Mouse (Mus musculus) monocyte, adult 2 months (primary cell): ENCODE results near the gene Cdyl2.
A peak's percentile ranks its signal among the peaks of the same experiment; 100 is the strongest.

ENCODE experiments used
- DNase-seq, 2 experiments: peaks; one replicate each; pipeline ENCODE4 v3.0.0; 2022; ENCODE audit warnings: low spot score in 2 of 2, low read depth in 1 of 2

Cdyl2 gene

DNA sequence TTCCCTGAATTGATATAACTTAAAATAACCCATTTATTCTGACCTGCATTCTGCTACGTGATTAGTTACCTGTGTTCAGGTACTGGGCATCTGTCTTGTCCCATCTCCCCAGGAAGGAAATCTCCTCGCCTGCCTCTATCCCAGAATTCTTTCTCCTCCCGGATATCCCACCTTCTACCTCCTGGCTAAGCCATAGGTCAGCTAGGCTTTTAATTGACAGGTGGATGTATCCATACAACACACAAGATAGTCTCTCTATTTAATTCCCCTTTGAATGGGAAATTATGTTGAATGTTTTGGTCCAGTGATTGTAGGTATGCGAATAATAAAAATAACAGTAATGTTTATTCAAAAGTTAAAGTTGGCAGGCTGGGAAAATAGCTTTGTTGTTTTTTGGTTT is 59.7 kb downstream of the Cdyl2 start:
- DNase-seq, result no peak

DNA sequence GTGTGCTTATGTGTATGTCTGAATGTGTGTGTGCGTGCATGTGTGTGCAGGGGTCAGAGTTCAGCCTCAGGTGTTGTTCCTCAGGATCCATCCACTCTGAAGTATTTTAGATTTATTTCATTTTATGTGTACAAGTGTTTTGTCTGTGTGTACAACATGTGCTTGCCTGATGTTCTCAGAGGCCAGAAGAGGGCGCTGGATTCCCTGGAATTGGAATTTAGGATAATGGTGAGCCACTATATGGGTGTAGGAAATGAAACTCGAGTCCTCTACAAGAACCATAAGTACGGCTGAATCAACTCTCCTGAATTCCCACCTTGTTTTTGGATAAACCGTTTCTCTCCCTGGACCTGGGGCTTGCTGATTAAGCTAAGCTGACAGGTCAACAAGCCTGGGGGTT is 61.2 kb downstream of the Cdyl2 start:
- no peak for DNase-seq

- no peak for DNase-seq
These were observed 62.2 kb downstream of the Cdyl2 start for GRCm38 (mm10) chr8:116670604-116671003.

GRCm38 (mm10) chr8:116668977-116669376 is 63.8 kb downstream of the Cdyl2 start:
- DNase-seq, result no peak

DNA sequence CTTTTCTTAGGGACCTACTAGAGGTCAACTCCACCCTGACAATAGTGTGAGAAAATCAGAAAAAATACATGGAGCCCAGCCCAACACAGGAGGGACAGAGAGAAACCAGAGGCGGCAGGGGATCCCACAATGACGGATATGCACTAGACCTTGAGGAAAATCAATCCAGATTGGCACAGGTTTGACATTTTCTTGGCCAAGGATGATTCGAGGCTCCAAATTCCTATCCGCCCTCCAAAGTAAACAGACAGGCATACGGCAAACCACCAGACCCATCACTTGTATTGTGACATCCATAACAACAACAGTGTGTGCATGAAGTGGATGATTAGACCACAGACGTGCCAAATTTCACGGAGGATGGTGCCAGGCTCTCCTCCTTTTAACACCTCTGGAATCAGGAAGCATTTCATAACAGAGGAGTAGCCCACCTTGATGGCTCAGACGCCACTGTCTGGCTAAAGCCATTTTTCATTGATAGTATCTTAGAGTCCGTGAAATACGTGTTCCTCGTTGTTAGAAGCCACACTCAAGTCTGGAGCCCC is 65.9 kb downstream of the Cdyl2 start:
- no peak for DNase-seq

DNA sequence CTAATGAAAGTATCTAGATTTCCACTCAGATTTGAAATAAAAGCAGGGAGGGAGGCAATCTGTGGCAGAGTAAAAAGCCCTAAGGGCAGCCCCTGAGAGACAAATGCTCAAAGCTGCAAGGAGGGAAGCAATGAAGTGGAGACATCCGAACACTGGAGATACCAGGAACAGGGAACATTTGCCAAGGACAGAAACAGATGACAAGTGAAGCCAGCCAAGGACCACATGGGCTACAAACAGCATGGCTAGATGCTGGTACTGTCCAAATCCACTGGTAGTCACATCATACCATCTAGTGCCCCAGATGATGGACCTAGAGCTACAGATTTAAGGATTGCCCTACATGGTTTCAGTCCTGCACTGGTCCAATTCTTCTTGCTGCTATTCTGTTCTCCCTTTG is 71.3 kb downstream of the Cdyl2 start:
- no peak for DNase-seq

DNA sequence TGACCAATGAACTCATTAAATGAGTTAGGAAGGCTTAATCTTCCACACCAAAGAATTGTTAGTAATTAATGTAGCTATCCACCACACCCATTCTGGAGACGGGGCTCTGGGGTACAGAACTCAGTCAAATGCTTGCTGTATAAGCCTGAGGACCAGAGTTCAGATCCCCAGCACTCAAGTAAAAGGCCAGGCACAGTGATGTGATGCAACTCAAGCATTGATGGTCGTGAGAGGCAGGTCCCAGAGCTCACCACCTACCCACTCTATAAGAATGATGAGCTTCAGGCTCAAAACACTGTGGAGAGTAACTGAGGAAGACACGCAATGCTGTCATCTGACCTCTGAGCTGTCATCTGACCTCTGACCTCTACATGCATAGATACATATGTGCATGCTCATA is 76.0 kb downstream of the Cdyl2 start:
- no peak for DNase-seq

DNA sequence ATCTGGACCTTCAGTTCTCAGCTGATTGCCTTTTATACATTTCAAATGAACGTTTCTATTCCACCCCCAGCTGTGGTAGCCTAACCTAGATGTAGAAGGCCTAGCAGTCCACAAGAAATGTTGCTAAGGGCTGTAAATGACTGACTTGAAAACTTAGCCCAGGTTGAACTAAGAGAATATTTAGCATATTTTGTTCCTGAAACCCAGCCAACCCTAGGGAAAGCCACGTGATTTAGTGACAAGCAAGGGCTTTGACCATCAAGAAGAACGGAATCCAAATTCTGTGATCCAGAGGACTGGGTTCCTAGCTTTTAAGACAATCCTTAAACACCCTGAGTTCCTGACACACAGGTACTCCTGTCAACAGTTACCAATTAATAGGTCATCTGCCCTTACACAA is 77.9 kb downstream of the Cdyl2 start:
- no peak for DNase-seq

DNA sequence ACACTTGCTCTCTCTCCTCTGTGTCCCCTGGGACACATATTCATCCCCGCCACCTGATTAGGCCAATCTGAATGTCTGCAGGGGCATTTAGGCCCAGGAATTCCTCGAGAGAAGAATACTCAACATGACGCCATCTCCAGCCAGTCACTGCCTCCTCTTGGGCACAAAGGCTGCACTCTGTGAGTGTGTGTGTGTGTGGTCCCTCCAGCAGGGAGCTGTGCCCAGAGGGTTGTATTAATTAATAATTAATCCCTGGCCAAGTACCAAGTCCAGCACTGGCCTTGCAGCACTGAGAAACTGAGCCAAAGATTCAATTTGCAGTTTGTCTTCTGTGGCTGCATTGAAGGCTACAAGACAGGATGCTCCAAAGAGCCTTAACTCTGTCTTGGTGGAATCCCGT is 79.8 kb downstream of the Cdyl2 start:
- no peak for DNase-seq

DNA sequence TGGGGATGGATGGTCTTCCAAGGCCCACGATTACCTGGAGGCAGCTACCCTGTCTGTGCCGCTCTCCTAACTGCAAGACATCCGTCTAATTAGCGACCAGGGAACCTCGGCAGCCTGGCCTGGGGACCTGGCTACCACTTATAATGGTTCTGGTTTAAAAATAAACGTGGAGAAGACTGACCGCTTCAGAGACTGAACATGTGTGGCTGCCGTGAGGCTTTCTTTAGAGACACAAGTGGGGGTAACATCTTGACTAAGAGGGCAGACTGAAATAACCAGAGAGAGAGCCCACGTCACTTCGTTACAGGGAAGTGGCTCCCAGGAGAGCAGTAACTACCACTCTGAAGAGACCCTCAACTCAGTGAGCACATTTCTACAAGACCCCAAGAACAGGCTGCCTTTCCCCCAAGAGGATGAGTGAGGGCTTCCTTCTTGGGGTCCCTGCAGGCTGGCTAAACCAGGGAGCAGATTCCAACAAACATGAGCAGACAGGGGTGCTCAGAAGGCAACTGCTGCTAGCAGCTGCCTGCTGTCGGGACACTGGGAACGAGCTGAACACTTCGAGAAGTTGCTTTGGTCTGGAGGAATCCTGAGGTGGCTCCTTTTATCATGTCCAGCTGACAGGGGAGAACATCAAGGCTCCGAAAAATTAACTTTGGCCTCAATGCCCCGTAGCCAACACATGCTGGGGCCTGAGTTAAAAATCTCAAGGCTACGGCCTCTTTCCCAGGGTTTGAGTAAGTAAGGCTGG is 82.6 kb downstream of the Cdyl2 start:
- no peak for DNase-seq

DNA sequence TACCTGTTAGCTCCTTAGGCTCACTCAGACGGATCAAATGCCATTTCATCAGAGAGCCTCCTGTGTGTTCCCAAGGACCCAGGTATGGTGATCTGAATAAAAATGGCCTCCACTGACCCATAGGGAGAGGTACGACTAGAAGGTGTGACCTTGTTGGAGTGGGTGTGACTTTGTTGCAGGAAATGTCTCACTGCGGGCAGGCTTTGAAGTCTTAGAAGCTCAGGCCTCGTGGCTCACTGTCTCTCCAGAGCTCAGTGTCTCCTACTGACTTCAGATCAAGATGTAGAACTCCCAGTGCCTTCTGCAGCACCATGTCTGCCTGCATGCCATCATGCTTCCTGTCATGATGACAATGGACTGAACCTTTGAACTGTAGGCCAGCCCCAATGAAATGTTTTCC is 87.4 kb downstream of the Cdyl2 start:
- no peak for DNase-seq

DNA sequence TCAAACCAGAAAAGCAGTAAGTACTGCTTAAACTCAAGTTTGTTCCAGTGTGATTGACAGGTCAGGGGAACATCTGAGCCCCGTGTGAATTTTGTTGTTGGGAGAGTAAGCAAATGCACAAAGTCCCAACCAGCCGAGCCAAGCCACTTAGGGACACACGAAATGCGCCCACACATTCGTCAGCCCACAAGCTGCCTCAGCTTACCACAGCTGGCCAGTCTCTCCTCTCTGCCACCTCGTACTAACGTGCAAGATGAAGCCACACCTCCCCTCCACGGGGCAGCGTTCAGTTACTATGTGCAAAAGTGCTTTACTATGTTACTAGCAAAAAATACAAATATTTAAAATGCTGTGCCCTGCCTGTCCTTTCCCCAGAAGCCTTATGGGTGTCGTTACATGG is 91.9 kb downstream of the Cdyl2 start:
- no peak for DNase-seq

DNA sequence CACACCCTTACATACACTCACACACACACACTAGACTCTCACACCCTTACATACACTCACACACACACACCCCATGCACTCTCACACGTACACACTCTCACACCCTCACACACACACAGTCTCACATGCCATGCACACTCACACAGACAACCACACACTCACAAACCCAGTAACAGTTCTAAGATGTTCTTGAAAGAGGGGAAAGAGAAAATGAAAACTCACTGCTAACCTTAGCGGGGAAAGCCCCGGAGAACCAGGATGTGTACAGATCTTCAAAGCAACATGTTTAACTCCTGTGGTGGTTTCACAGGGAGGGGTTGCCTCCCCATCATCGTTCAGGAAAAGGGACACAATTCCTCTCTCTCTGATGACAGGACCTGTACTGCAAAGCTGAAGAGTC is 94.8 kb downstream of the Cdyl2 start:
- no peak for DNase-seq

GRCm38 (mm10) chr8:116637193-116637592 is 95.6 kb downstream of the Cdyl2 start:
- no peak for DNase-seq

DNA sequence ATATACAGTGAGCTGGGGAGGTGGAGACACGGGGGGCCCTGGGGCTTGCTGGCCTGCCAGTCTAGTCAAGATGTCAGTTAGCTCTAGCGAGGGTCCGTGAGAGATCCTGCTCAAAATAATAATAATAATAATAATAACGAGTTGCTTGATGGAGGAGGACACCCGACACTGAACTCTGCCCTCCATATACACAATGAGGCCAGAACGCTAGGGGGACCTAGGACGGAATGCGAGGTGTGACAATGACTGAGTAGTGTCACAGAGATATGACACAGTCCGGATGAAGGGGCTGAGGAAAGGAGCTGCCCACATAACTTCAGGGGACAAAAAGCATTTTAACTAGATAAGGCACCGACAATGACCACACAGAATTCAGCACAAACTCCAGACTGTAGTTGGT is 96.4 kb downstream of the Cdyl2 start:
- DNase-seq, result no peak

- no peak for DNase-seq
These were observed 96.8 kb downstream of the Cdyl2 start for GRCm38 (mm10) chr8:116635972-116636371.

DNA sequence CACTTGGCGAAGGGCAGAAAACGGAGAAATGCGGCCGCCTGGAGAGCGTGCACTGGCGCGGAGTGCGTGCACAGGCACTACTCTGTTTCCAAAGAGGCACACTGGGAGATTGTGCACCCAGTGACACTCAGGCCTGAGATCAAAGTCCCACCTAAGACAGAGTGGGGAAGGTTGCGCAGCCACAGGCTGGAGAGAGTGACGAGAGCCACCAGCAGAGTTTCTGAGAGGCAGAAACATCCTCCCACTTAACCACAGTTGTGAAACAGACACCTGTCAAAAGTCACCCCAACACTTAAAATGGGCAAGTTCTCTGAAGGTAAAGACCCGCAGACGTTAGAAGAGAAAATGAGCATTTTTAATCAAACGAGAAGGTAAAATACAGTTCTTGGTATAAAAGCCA is 97.5 kb downstream of the Cdyl2 start:
- DNase-seq, result no peak

DNA sequence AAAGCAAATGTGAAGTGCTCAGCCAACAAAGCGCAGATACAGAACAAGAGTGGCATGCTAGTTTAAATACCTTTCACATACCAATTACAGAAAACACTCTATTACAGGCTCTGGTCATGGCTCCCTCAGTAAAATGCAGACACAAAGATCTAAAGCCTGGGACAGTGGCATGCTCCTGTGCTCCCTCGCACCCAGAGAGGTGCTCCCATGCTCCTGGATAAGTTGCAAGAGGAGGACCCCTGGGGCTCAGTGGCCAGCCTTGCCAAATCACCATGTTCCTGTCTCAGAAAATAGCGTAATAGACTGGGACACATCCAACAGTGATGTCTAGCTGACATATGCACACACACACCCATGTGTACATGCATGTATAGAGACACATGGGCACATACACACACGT is 98.4 kb downstream of the Cdyl2 start:
- no peak for DNase-seq

- no peak for DNase-seq
These were observed 99.2 kb downstream of the Cdyl2 start for GRCm38 (mm10) chr8:116633470-116634150.

DNA sequence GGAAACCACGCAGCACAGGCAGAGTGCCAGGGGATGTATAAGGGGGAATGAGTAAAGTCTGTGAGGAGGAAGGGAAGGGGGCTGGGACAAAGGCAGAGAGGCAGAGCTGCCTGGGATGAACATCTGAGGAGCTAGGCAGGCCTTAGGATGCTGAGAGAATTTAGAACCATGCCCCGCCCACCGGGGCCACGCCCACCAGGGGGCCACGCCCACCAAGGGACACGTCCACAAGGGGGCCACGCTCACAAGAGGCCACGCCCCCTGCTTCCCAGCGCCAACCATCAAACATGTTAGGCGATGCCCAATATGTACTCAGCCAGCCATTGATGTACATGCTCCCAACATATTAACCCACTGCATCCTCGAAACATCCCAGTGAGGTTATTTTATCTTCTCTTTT is 102.7 kb downstream of the Cdyl2 start:
- DNase-seq, result no peak

DNA sequence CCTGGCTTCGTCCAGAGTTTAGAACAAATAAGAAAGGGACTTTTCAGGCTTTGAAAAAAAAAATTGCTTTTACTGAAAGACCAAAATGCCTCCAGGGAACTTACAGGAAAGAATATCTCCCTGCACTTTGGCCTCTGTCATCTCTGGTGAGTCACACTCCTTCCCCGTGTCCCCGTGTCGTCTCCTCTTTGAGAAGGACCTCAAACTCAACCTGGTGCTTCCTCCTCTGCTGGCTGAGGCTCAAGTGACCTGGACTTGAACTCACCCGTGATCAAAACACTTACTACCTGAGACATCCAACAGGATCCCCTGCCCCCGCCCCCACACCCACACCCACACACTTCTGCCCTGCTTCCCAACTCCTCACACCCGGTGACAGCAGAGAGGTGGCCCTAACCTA is 103.8 kb downstream of the Cdyl2 start:
- DNase-seq, result no peak

DNA sequence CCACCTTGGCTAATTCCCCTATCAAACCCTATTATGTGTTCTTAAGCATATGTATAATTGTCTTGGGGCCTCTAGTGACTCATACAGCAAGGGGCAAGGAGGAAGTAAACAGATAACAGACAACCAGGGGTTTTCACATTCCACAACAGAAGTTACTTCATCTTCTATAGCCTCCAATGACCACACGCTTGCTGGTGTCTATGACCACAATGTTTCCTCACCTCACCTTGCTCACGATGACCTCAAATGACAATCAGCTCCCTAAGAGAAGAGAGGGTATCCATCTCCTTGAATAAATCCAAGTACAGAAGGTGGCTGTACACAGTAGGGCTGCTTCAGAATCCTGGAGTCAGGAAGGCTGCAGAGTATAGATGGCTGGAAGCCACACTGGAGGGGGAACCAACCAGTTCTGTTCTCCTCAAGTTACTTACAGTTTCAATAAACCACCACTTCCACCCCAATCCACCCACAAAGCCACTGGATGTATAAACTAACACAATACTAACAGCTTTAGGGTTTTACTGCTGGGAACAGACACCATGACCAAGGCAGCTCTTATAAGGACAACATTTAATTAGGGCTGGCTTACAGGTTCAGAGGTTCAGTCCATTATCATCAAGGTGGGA is 104.8 kb downstream of the Cdyl2 start:
- peak; percentile 23 to 40 for DNase-seq
